In the genomic region with DNA sequence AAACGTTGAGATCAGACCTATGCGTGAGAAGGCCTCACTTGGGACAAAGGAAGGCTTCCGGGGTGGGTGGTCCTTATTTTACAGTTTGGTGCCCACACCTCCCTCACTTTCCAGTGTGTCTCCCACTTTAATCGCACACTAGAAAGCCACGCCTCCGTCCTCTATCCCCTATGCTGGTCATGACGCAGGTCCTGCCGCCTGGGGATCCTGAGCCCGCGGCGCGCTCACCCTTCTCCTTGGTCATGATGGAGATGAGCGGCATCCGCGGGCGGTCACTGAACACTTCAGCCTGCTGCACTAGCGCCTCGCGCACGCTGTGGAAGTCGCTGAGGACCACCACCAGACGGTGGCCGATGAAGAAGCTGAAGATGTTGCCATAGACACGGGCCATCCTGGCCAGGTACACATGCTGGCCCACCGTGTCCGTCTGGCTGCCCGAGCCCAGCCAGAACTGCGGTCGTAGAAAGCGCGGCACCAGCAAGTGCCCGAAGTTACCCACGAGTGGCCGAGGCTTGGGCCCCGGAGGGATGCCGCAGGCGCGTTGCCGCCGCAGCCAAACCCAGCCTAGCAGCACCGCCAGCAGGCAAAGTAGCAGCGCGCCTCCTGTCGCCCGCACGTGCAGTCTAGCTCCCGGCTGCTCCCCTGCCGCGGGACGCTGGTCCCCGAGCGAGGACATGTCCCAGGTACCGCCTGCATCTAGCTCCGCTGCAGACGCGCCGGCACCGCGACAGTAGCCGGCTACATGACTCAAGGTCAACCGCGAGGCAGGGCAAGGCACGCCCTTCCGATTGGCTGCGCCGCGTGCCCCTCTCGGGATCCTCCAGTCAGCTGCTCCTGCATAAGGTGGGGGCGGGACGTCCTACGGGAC, we compare ENCODE assay signal across 8 mouse cellular contexts. TPM values are rescaled to one million over a fixed set of nuclear protein-coding genes. Genes with fewer than 3 reads are reported as not detected.
DNase-seq lines count a peak whose midpoint lies in the region; ATAC-seq and TF ChIP-seq lines count a peak whose summit lies in the region.

A gene (minus strand): TSS at position 776 of the 868 bp plus-strand sequence.

- peak within 1 kb of the TSS; percentile 81 for H3K27ac ChIP-seq in intestine, postnatal 0 days (ENCODE audit: low read depth, low read length)
- no peak within 1 kb of the TSS for H3K27ac ChIP-seq in midbrain, embryonic 11.5 days (ENCODE audit: low read depth, low read length)

- H3K36me3 ChIP-seq in intestine, postnatal 0 days (ENCODE audit: control insufficient read depth, insufficient read depth): peaks cover 6% of the 10 kb centered on the region; the same call in 1 of the 2 replicates
- no peaks in the 10 kb centered on the region for H3K36me3 ChIP-seq in midbrain, embryonic 11.5 days (ENCODE audit: control insufficient read depth, insufficient read depth, low read length)

- H3K4me3 ChIP-seq in intestine, postnatal 0 days (ENCODE audit: low read depth, low read length): peak within 1 kb of the TSS; percentile 75
- H3K4me3 ChIP-seq in midbrain, embryonic 11.5 days (ENCODE audit: low read depth, low read length): peak within 1 kb of the TSS; percentile 45

- TF ChIP-seq CTCF in intestine, postnatal 0 days (IDR thresholded peaks at IDR 0.05; ENCODE audit: low read depth): peak; percentile 63

- WGBS in intestine, postnatal 0 days: under 1% methylated on average over 71 of the region's 71 CpGs
- WGBS in midbrain, embryonic 11.5 days: under 1% methylated on average over 71 of the region's 71 CpGs

- DNase-seq in adrenal gland, adult 8-10 months: peak; percentile 89
- peak; percentile 81 for DNase-seq in embryo, embryonic 11.5 days (ENCODE audit: low read depth, low spot score)
- peak; percentile 92 for DNase-seq in left cerebral cortex, postnatal 4 days
- peak; percentile 98 for DNase-seq in midbrain, embryonic 11.5 days (ENCODE audit: low spot score, missing footprints)
- DNase-seq in right cerebral cortex, postnatal 4 days: peak; percentile 84
- peak; percentile 80 for DNase-seq in yolk sac, embryonic 10.5 days (ENCODE audit: low spot score)

- peak; percentile 94 for ATAC-seq in granulocyte monocyte progenitor cell, adult 5-6 weeks (replicated peaks; ENCODE audit: poor library complexity, severe bottlenecking)
- ATAC-seq in intestine, postnatal 0 days: peak; percentile 94
- ATAC-seq in midbrain, embryonic 11.5 days (ENCODE audit: low FRiP score): peak; percentile 99

- peak within 1 kb of the TSS; percentile 98 for H3K4me2 ChIP-seq in intestine, postnatal 0 days (replicated peaks; ENCODE audit: low read depth)
- peak within 1 kb of the TSS; percentile 97 for H3K4me2 ChIP-seq in midbrain, embryonic 11.5 days

- H3K9me3 ChIP-seq in intestine, postnatal 0 days (ENCODE audit: control insufficient read depth): no peaks in the 10 kb centered on the region
- H3K9me3 ChIP-seq in midbrain, embryonic 11.5 days (ENCODE audit: control insufficient read depth, low read length): no peaks in the 10 kb centered on the region

- H3K27me3 ChIP-seq in intestine, postnatal 0 days (replicated peaks; ENCODE audit: control insufficient read depth, insufficient read depth, low read length): no peaks in the 10 kb centered on the region
- H3K27me3 ChIP-seq in midbrain, embryonic 11.5 days (ENCODE audit: control insufficient read depth, insufficient read depth, low read length): peaks cover 4% of the 10 kb centered on the region; the same call in 1 of the 2 replicates

- peak within 1 kb of the TSS; percentile 47; the same call in 1 of the 2 replicates for H3K9ac ChIP-seq in intestine, postnatal 0 days (ENCODE audit: low read depth, low read length)
- peak within 1 kb of the TSS; percentile 55 for H3K9ac ChIP-seq in midbrain, embryonic 11.5 days (ENCODE audit: low read length)

- intact Hi-C loops in left cerebral cortex, postnatal 4 days (cut with DNase I): no loop called here

- H3K4me1 ChIP-seq in intestine, postnatal 0 days (replicated peaks; ENCODE audit: control insufficient read depth, insufficient read depth, low read length): no peaks in the 10 kb centered on the region
- no peaks in the 10 kb centered on the region for H3K4me1 ChIP-seq in midbrain, embryonic 11.5 days (ENCODE audit: control insufficient read depth, insufficient read depth, low read length)

RNA-seq across cellular contexts. Expression of the gene that starts here (rescaled TPM):
- total RNA-seq in adrenal gland, adult 8-10 months (2022): 10 to 100 TPM; 11.6 to 19.1 (median 12.0) TPM
- 0.06 TPM in 1 of 2 replicates, not detected in the other for total RNA-seq in granulocyte monocyte progenitor cell, adult 5-6 weeks (2014; fragmentation: Nextera tagmentation)
- total RNA-seq in granulocyte monocyte progenitor cell, adult 5-6 weeks (2017): 0.15 and 0.78 TPM in 2 replicates
- polyA plus RNA-seq in intestine, postnatal 0 days (2015; fragmentation: Nextera tagmentation; extraction: Ambion mirVana): 17.1 and 24.2 TPM in 2 replicates
- 10 to 100 TPM; 13.1 to 14.4 TPM for total RNA-seq in left cerebral cortex, postnatal 4 days (2021)
- 1.1 and 1.9 TPM in 2 replicates for polyA plus RNA-seq in midbrain, embryonic 11.5 days (2014; fragmentation: Nextera tagmentation; extraction: Ambion mirVana)

Comparison
In these comparisons a context has a peak if more than half of its experiments do, and no peak if none do; other contexts are left out.
1. RNA of the gene that starts here (total RNA-seq): 13.1 to 14.4 TPM in left cerebral cortex, postnatal 4 days and 11.6 to 19.1 TPM in adrenal gland, adult 8-10 months; 0.06 to 0.78 TPM in granulocyte monocyte progenitor cell, adult 5-6 weeks; every median in the first group is over 4 times any median in the second.
2. Peak in ATAC-seq in granulocyte monocyte progenitor cell, adult 5-6 weeks; RNA of the gene not detected or under 1 TPM.
3. Peak in every context shown above with its lines, with median percentiles within 50 percentile points of each other: DNase-seq and ATAC-seq.